Mouse (Mus musculus) bone marrow macrophage, adult 2 months (primary cell): ENCODE data around the gene Taf3.

Experiments
- CTCF ChIP-seq: IDR thresholded peaks from 2 replicates; pipeline ENCODE4 v1.5.1; 2012; ENCODE audit warnings: low read depth, mild to moderate bottlenecking, low read length, moderate library complexity
- POLR2A ChIP-seq: IDR thresholded peaks from 2 replicates; pipeline ENCODE4 v1.6.1; 2012; ENCODE audit warnings: mild to moderate bottlenecking, low read depth, low read length, borderline replicate concordance

DNA sequence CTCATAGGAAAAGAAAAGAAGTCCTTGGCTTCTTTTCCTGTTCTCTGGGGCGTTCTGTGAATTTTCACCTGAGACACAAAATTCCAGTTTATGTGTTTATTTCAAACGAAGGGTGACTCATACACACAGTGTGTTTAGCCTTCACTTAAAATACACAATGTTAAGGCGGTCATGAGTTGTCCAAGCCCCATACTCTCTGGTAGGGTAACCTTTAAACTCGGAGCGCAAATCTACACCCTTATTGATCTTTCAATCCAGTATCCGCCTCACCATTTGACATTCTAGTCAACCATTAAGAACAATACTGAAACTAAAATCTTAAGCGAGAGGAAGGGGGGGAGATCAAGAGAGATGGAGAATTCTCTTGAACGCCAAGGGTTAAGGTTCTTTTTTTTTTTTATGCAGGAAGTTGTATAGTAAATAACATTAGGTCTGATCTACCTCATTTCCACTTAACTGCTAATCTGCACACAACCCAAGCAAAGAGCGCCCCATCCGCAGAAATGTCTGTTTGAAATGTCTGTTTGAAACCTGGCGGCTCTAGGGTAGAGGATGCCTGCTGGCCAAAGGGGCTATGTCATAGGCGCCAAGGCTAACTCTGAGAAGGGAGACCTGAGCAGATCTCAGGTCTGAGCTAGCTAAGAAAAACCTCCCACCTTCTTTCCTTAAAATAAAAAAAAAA is 172.6 kb downstream of the Taf3 start:
- TF ChIP-seq CTCF = no peak
- TF ChIP-seq POLR2A = no peak
